Mouse (Mus musculus): Measurements from ENCODE around the gene Arhgdib. TPM values are rescaled to one million over a fixed set of nuclear protein-coding genes. Genes with fewer than 3 reads are reported as not detected.

The Arhgdib gene
- polyA plus RNA-seq, 1 experiment from 2014 or later: 16.6 TPM

- no peaks in the 10 kb centered on the region for H3K36me3 ChIP-seq (ENCODE audit: control insufficient read depth, insufficient read depth, low read length)
- 71% methylated on average over 10 of the region's 10 CpGs for WGBS
- H3K9ac ChIP-seq (replicated peaks; ENCODE audit: low read length): no peak overlapping the region
- no peak overlapping the region for H3K27ac ChIP-seq (replicated peaks; ENCODE audit: low read depth, low read length)
- H3K4me3 ChIP-seq (replicated peaks; ENCODE audit: low read depth, low read length): no peak overlapping the region
- DNase-seq (no peak), ATAC-seq (ENCODE audit: low FRiP score, low TSS enrichment) (no peak)
- H3K9me3 ChIP-seq (ENCODE audit: control insufficient read depth, low read length): no peaks in the 10 kb centered on the region
- H3K27me3 ChIP-seq (ENCODE audit: control insufficient read depth, insufficient read depth, low read length): no peaks in the 10 kb centered on the region
- H3K4me1 ChIP-seq (ENCODE audit: control insufficient read depth, insufficient read depth, low read length): no peaks in the 10 kb centered on the region
- no peak overlapping the region for H3K4me2 ChIP-seq (ENCODE audit: low read length)
Measured at GRCm38 (mm10) chr6:136906937-136907293, 34.8 kb downstream of the Arhgdib start.

DNA sequence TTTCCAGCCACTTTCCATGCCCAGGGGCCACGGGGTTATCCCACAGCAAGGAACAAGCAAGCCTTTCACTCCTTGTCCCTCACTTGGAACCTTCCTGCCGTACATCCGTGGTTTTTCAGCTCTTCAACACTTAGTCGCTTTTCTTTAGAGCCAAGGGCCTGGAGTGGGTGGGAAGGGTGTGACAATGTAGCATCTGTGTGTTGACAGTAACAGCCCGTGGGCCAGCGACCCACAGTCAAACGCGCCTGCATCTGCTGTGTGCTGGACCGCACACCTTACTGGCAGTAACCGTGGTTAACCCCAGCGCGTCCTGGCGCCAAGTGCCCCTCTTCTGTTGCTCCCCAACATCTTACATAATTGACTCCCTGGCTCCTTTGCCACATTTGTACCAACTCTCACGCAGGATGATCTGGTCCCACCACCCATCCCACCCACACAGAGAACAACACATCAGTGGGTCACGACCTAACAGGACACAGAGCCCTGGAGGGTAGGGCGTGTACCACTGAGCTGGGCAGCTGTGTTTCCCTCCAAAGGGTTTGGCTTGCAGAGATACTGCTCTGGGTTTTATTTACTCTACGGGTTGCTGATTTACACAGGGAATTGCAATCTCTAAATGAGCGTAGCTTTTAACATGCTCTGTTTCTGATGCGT lies 35.3 kb downstream of the Arhgdib start:
- no peak for ATAC-seq (ENCODE audit: low FRiP score, low TSS enrichment)

GRCm38 (mm10) chr6:136903885-136904470 lies 37.7 kb downstream of the Arhgdib start:
- Histone ChIP-seq H3K36me3 (ENCODE audit: control insufficient read depth, insufficient read depth, low read length) (no peaks in the 10 kb centered on the region), H3K9ac (replicated peaks; ENCODE audit: low read length) (no peak overlapping the region), H3K4me3 (replicated peaks; ENCODE audit: low read depth, low read length) (no peak overlapping the region), H3K27ac (replicated peaks; ENCODE audit: low read depth, low read length) (no peak overlapping the region), H3K4me1 (ENCODE audit: control insufficient read depth, insufficient read depth, low read length) (no peaks in the 10 kb centered on the region), H3K9me3 (ENCODE audit: control insufficient read depth, low read length) (no peaks in the 10 kb centered on the region), H3K4me2 (ENCODE audit: low read length) (no peak overlapping the region), H3K27me3 (ENCODE audit: control insufficient read depth, insufficient read depth, low read length) (no peaks in the 10 kb centered on the region)
- no peak for ATAC-seq (ENCODE audit: low FRiP score, low TSS enrichment)
- DNase-seq: no peak
- WGBS: 67% methylated on average over 8 of the region's 8 CpGs

More for the DNA sequence above, 35.3 kb downstream of the Arhgdib start:
- no peaks in the 10 kb centered on the region for H3K4me1 ChIP-seq (ENCODE audit: control insufficient read depth, insufficient read depth, low read length)
- H3K9ac ChIP-seq (replicated peaks; ENCODE audit: low read length): no peak overlapping the region
- 94% methylated on average over 19 of the region's 19 CpGs for WGBS
- no peaks in the 10 kb centered on the region for H3K9me3 ChIP-seq (ENCODE audit: control insufficient read depth, low read length)
- H3K36me3 ChIP-seq (ENCODE audit: control insufficient read depth, insufficient read depth, low read length): no peaks in the 10 kb centered on the region
- H3K4me2 ChIP-seq (ENCODE audit: low read length): no peak overlapping the region
- no peak for DNase-seq
- no peak overlapping the region for H3K4me3 ChIP-seq (replicated peaks; ENCODE audit: low read depth, low read length)
- H3K27ac ChIP-seq (replicated peaks; ENCODE audit: low read depth, low read length): no peak overlapping the region
- no peaks in the 10 kb centered on the region for H3K27me3 ChIP-seq (ENCODE audit: control insufficient read depth, insufficient read depth, low read length)

- 87% methylated on average over 9 of the region's 9 CpGs for WGBS
- ATAC-seq (ENCODE audit: low FRiP score, low TSS enrichment) (no peak), DNase-seq (no peak)
- Histone ChIP-seq H3K27ac (replicated peaks; ENCODE audit: low read depth, low read length) (no peak overlapping the region), H3K27me3 (ENCODE audit: control insufficient read depth, insufficient read depth, low read length) (no peaks in the 10 kb centered on the region), H3K9me3 (ENCODE audit: control insufficient read depth, low read length) (no peaks in the 10 kb centered on the region), H3K4me1 (ENCODE audit: control insufficient read depth, insufficient read depth, low read length) (no peaks in the 10 kb centered on the region), H3K4me2 (ENCODE audit: low read length) (no peak overlapping the region), H3K4me3 (replicated peaks; ENCODE audit: low read depth, low read length) (no peak overlapping the region), H3K36me3 (ENCODE audit: control insufficient read depth, insufficient read depth, low read length) (no peaks in the 10 kb centered on the region), H3K9ac (replicated peaks; ENCODE audit: low read length) (no peak overlapping the region)
Measured at GRCm38 (mm10) chr6:136902527-136902926, 39.2 kb downstream of the Arhgdib start.

- 85% methylated on average over 2 of the region's 2 CpGs for WGBS
- Histone ChIP-seq H3K27me3 (ENCODE audit: control insufficient read depth, insufficient read depth, low read length) (no peaks in the 10 kb centered on the region), H3K4me2 (ENCODE audit: low read length) (no peak overlapping the region), H3K36me3 (ENCODE audit: control insufficient read depth, insufficient read depth, low read length) (no peaks in the 10 kb centered on the region), H3K4me1 (ENCODE audit: control insufficient read depth, insufficient read depth, low read length) (no peaks in the 10 kb centered on the region), H3K9ac (replicated peaks; ENCODE audit: low read length) (no peak overlapping the region), H3K4me3 (replicated peaks; ENCODE audit: low read depth, low read length) (no peak overlapping the region), H3K27ac (replicated peaks; ENCODE audit: low read depth, low read length) (no peak overlapping the region), H3K9me3 (ENCODE audit: control insufficient read depth, low read length) (no peaks in the 10 kb centered on the region)
- DNase-seq (no peak), ATAC-seq (ENCODE audit: low FRiP score, low TSS enrichment) (no peak)
Measured at GRCm38 (mm10) chr6:136901010-136901409, 40.7 kb downstream of the Arhgdib start.

DNA sequence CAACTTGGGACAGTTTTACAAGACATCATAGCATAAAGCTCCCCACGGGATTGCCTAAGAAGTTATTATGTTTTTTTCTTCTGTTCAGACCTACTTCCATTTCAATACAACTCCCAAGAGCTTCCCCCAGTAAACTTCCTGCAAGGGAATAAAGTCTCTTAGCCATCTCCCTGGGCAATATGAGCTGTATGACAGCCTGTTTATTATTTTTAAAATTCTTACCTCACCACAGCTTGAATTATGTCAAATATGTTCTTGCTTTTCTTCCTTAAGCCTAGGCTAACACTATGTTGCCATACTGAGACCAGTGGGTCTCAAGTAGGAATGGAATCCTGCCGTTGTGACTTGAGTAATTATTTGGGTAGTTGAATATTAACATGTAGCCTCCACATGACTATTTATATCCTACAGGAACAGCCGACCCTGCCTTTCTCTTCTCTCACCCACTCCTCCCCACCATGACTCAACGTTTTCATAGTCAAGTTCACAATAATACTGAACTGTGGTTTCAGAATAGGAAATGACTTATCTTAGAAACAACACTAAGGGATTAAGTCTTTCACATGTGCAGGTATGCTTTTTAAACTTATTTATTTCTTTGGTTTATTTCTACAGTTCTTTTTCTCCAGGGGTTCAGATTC lies 41.2 kb downstream of the Arhgdib start:
- DNase-seq: no peak
- Histone ChIP-seq H3K4me1 (ENCODE audit: control insufficient read depth, insufficient read depth, low read length) (no peaks in the 10 kb centered on the region), H3K4me3 (replicated peaks; ENCODE audit: low read depth, low read length) (no peak overlapping the region), H3K27ac (replicated peaks; ENCODE audit: low read depth, low read length) (no peak overlapping the region), H3K4me2 (ENCODE audit: low read length) (no peak overlapping the region), H3K9me3 (ENCODE audit: control insufficient read depth, low read length) (no peaks in the 10 kb centered on the region), H3K9ac (replicated peaks; ENCODE audit: low read length) (no peak overlapping the region), H3K27me3 (ENCODE audit: control insufficient read depth, insufficient read depth, low read length) (no peaks in the 10 kb centered on the region), H3K36me3 (ENCODE audit: control insufficient read depth, insufficient read depth, low read length) (no peaks in the 10 kb centered on the region)
- ATAC-seq (ENCODE audit: low FRiP score, low TSS enrichment): no peak
- WGBS: 85% methylated on average over 4 of the region's 4 CpGs

- Histone ChIP-seq H3K4me3 (replicated peaks; ENCODE audit: low read depth, low read length) (no peak overlapping the region), H3K4me1 (ENCODE audit: control insufficient read depth, insufficient read depth, low read length) (no peaks in the 10 kb centered on the region), H3K27ac (replicated peaks; ENCODE audit: low read depth, low read length) (no peak overlapping the region), H3K9me3 (ENCODE audit: control insufficient read depth, low read length) (no peaks in the 10 kb centered on the region), H3K27me3 (ENCODE audit: control insufficient read depth, insufficient read depth, low read length) (no peaks in the 10 kb centered on the region), H3K9ac (replicated peaks; ENCODE audit: low read length) (no peak overlapping the region), H3K4me2 (ENCODE audit: low read length) (no peak overlapping the region), H3K36me3 (ENCODE audit: control insufficient read depth, insufficient read depth, low read length) (no peaks in the 10 kb centered on the region)
- ATAC-seq (ENCODE audit: low FRiP score, low TSS enrichment): no peak
- no peak for DNase-seq
- WGBS: 85% methylated on average over 2 of the region's 2 CpGs
Measured at GRCm38 (mm10) chr6:136898954-136899353, 42.7 kb downstream of the Arhgdib start.

DNA sequence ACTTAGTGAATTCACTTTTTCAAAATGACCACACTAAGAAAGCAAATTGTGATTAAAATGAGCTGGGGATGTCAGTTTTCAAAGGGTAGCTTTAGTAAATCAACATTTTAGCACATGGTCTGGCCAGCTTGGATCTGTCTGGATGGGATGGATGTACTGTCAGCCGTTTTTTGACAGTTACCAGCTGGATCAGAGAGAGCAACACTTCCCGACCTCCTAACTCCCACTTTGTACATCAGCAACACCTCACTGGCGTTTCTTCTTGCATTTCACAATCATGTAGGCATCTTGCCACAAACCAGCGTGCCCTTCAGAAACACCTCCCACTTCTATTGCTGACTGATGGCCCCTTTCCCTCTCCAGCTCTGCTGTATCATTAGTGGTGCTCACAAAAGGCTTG lies 43.5 kb downstream of the Arhgdib start:
- 78% methylated on average over 4 of the region's 4 CpGs for WGBS
- Histone ChIP-seq H3K27me3 (ENCODE audit: control insufficient read depth, insufficient read depth, low read length) (no peaks in the 10 kb centered on the region), H3K27ac (replicated peaks; ENCODE audit: low read depth, low read length) (no peak overlapping the region), H3K4me1 (ENCODE audit: control insufficient read depth, insufficient read depth, low read length) (no peaks in the 10 kb centered on the region), H3K4me3 (replicated peaks; ENCODE audit: low read depth, low read length) (no peak overlapping the region), H3K9ac (replicated peaks; ENCODE audit: low read length) (no peak overlapping the region), H3K4me2 (ENCODE audit: low read length) (no peak overlapping the region), H3K9me3 (ENCODE audit: control insufficient read depth, low read length) (no peaks in the 10 kb centered on the region), H3K36me3 (ENCODE audit: control insufficient read depth, insufficient read depth, low read length) (no peaks in the 10 kb centered on the region)
- no peak for DNase-seq
- ATAC-seq (ENCODE audit: low FRiP score, low TSS enrichment): no peak

DNA sequence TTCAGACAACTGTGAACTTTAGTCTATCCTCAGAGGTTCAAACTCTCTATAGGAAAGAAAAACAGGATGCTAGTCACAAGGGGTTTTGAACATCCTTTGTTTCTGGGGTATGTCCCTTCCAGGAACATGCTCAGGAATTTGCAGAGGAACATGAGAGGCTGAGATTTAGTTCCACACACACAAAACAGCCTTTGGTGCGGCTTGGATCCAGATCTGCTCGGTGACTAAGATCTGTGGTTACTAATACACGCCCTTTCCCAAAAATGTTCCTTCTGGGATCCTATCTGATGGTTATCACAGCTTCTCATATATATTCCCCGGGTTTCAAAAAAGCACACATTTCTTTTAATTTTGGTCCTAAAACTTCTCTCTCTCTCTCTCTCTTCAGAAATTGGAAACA lies 43.9 kb downstream of the Arhgdib start:
- no peak overlapping the region for H3K4me2 ChIP-seq (ENCODE audit: low read length)
- H3K4me1 ChIP-seq (ENCODE audit: control insufficient read depth, insufficient read depth, low read length): no peaks in the 10 kb centered on the region
- WGBS: 91% methylated on average over 4 of the region's 4 CpGs
- H3K27ac ChIP-seq (replicated peaks; ENCODE audit: low read depth, low read length): no peak overlapping the region
- H3K27me3 ChIP-seq (ENCODE audit: control insufficient read depth, insufficient read depth, low read length): no peaks in the 10 kb centered on the region
- DNase-seq: no peak
- no peak overlapping the region for H3K4me3 ChIP-seq (replicated peaks; ENCODE audit: low read depth, low read length)
- no peak for ATAC-seq (ENCODE audit: low FRiP score, low TSS enrichment)
- H3K9me3 ChIP-seq (ENCODE audit: control insufficient read depth, low read length): no peaks in the 10 kb centered on the region
- no peak overlapping the region for H3K9ac ChIP-seq (replicated peaks; ENCODE audit: low read length)
- H3K36me3 ChIP-seq (ENCODE audit: control insufficient read depth, insufficient read depth, low read length): no peaks in the 10 kb centered on the region

Measured in midbrain, embryonic 14.5 days (tissue).